In genomic region chr7:37911114-37911801, GRCm38 (mm10) we compare ENCODE assay signal across 19 mouse cellular contexts.
A peak's percentile ranks its signal among the peaks of the same experiment; 100 is the strongest.
DNase-seq lines count a peak whose midpoint lies in the region; ATAC-seq and TF ChIP-seq lines count a peak whose summit lies in the region.
"Had no signal": no experiment of that assay in that cellular context is flagged by ENCODE, and none has a peak within 500 bp of the region (broad histone marks: within the 10 kb centered on the region; RNA-seq: fewer than 3 reads in every experiment).

No protein-coding gene starts in this region.

- H3K4me1 ChIP-seq in kidney, embryonic 14.5 days (ENCODE audit: control insufficient read depth, insufficient read depth, low read length) = peaks cover 8% of the 10 kb centered on the region; the same call in 1 of the 2 replicates
- peaks cover 16% of the 10 kb centered on the region; the same call in 1 of the 2 replicates for H3K4me1 ChIP-seq in stomach, embryonic 14.5 days (ENCODE audit: control insufficient read depth, insufficient read depth, low read length)
- H3K4me1 ChIP-seq in stomach, postnatal 0 days (replicated peaks; ENCODE audit: control insufficient read depth, insufficient read depth) = no peaks in the 10 kb centered on the region

- ATAC-seq in kidney, embryonic 14.5 days (ENCODE audit: low FRiP score, low TSS enrichment) = peak; percentile 36
- ATAC-seq in stomach, embryonic 14.5 days (ENCODE audit: insufficient number of reproducible peaks, insufficient read depth, low FRiP score, low read depth) = peak; percentile 20; the same call in 1 of the 2 replicates
- ATAC-seq in stomach, postnatal 0 days (ENCODE audit: low FRiP score, low TSS enrichment) = no peak

- TF ChIP-seq EP300 in stomach, postnatal 0 days (optimal IDR thresholded peaks at IDR 0.05) = no peak

- no peak overlapping the region for H3K9ac ChIP-seq in kidney, embryonic 14.5 days (ENCODE audit: low read depth, low read length)
- H3K9ac ChIP-seq in stomach, embryonic 14.5 days (replicated peaks; ENCODE audit: low read depth, low read length) = no peak overlapping the region
- H3K9ac ChIP-seq in stomach, postnatal 0 days (ENCODE audit: low read length) = no peak overlapping the region
- H3K9ac ChIP-seq: hindbrain, embryonic 14.5 days; neural tube, embryonic 12.5 days had no signal

- no peaks in the 10 kb centered on the region for H3K36me3 ChIP-seq in kidney, embryonic 14.5 days (ENCODE audit: control insufficient read depth, insufficient read depth, low read length)
- no peaks in the 10 kb centered on the region for H3K36me3 ChIP-seq in stomach, embryonic 14.5 days (ENCODE audit: control insufficient read depth, insufficient read depth, low read length)
- no peaks in the 10 kb centered on the region for H3K36me3 ChIP-seq in stomach, postnatal 0 days (ENCODE audit: control insufficient read depth, insufficient read depth, low read length)
- H3K36me3 ChIP-seq: neural tube, embryonic 12.5 days had no signal

- no peak overlapping the region for H3K4me3 ChIP-seq in kidney, embryonic 14.5 days (ENCODE audit: low read length)
- H3K4me3 ChIP-seq in stomach, embryonic 14.5 days (ENCODE audit: low read depth, low read length) = no peak overlapping the region
- no peak overlapping the region for H3K4me3 ChIP-seq in stomach, postnatal 0 days (ENCODE audit: low read depth, low read length)
- H3K4me3 ChIP-seq: heart, adult 2 months; neural tube, embryonic 12.5 days had no signal

- no peaks in the 10 kb centered on the region for H3K27me3 ChIP-seq in kidney, embryonic 14.5 days (ENCODE audit: control insufficient read depth, insufficient read depth, low read length)
- H3K27me3 ChIP-seq in stomach, embryonic 14.5 days (ENCODE audit: control insufficient read depth, insufficient read depth, low read length) = no peaks in the 10 kb centered on the region
- no peaks in the 10 kb centered on the region for H3K27me3 ChIP-seq in stomach, postnatal 0 days (ENCODE audit: control insufficient read depth, insufficient read depth, low read length)
- H3K27me3 ChIP-seq: neural tube, embryonic 12.5 days had no signal

- no peak overlapping the region for H3K4me2 ChIP-seq in kidney, embryonic 14.5 days (replicated peaks; ENCODE audit: low read depth, low read length)
- no peak overlapping the region for H3K4me2 ChIP-seq in stomach, embryonic 14.5 days (replicated peaks; ENCODE audit: low read depth, low read length)
- no peak overlapping the region for H3K4me2 ChIP-seq in stomach, postnatal 0 days (replicated peaks; ENCODE audit: low read depth)
- H3K4me2 ChIP-seq: hindbrain, embryonic 14.5 days; neural tube, embryonic 12.5 days had no signal

- no peaks in the 10 kb centered on the region for H3K9me3 ChIP-seq in kidney, embryonic 14.5 days (ENCODE audit: control insufficient read depth, low read length)
- no peaks in the 10 kb centered on the region for H3K9me3 ChIP-seq in stomach, embryonic 14.5 days (ENCODE audit: control insufficient read depth, low read depth, low read length)
- no peaks in the 10 kb centered on the region for H3K9me3 ChIP-seq in stomach, postnatal 0 days (ENCODE audit: control insufficient read depth, low read length)
- H3K9me3 ChIP-seq: neural tube, embryonic 12.5 days had no signal

- peak; percentile 29 for DNase-seq in embryo, embryonic 10.5 days (ENCODE audit: low spot score)
- DNase-seq in embryo, embryonic 11 days = no peak
- no peak for DNase-seq in kidney, adult 9 months
- no peak for DNase-seq in stomach, postnatal 0 days (ENCODE audit: low spot score)
- no peak for DNase-seq in adrenal gland, postnatal 36 days
- no peak for DNase-seq in cerebellum, postnatal 4 days (ENCODE audit: low spot score in 2 of 2)
- DNase-seq: cerebellum, adult 11-12 months; cerebellum, postnatal 36 days; gastrocnemius, postnatal 14 days; heart, adult 2 months; kidney, adult 11 months; lung, adult 18-20 months; lung, postnatal 4 days; right cerebral cortex, postnatal 14 days; thymus, postnatal 36 days had no signal

- no peak overlapping the region; the same call in 1 of the 2 replicates for H3K27ac ChIP-seq in kidney, embryonic 14.5 days (ENCODE audit: low read depth, low read length)
- peak overlapping the region; percentile 52 for H3K27ac ChIP-seq in stomach, embryonic 14.5 days (ENCODE audit: low read length)
- H3K27ac ChIP-seq in stomach, postnatal 0 days (replicated peaks) = no peak overlapping the region
- H3K27ac ChIP-seq: heart, adult 2 months; hindbrain, embryonic 14.5 days; neural tube, embryonic 12.5 days had no signal

- TF ChIP-seq CTCF in stomach, postnatal 0 days (IDR thresholded peaks at IDR 0.05; ENCODE audit: low read depth) = no peak

- WGBS in kidney, embryonic 14.5 days = 29% methylated on average over 5 of the region's 5 CpGs
- WGBS in stomach, embryonic 14.5 days = 17% methylated on average over 5 of the region's 5 CpGs
- 15% methylated on average over 5 of the region's 5 CpGs for whole genome bisulfite sequencing in stomach, postnatal 0 days
